Mouse (Mus musculus) embryonic facial prominence, embryonic 14.5 days (tissue): ENCODE measurements at regions not wholly inside any gene's neighbourhood (a gene's known extent, or its start where the extent isn't known, plus 50 kb on each side); places are given as distances from the start of the nearest gene placed in this dataset.

Experiments used
- ATAC-seq: fragments of 200-750 bp; cut with Nextera tagmentation; 2 replicates; pipeline ENCODE4 v1.8.0; 2017; ENCODE audit warnings: low read depth, moderate number of reproducible peaks, moderate TSS enrichment
- DNase-seq: peaks from one replicate; pipeline ENCODE4 v3.0.0-alpha.2; 2015; ENCODE audit warnings: low spot score
- H3K27ac ChIP-seq: fragments of 300-500 bp; sonication (generic); replicated peaks from 2 replicates; pipeline ENCODE4 v1.5.1; 2014; ENCODE audit warnings: low read depth, mild to moderate bottlenecking, low read length, moderate library complexity
- H3K27me3 ChIP-seq: fragments of 300-500 bp; sonication (generic); replicated peaks from 2 replicates; pipeline ENCODE4 v1.6.1; 2014; ENCODE audit warnings: low read length; ENCODE audit not compliant: control insufficient read depth, insufficient read depth
- H3K36me3 ChIP-seq: fragments of 300-500 bp; sonication (generic); 2 replicates; pipeline ENCODE4 v1.6.1; 2014; ENCODE audit warnings: low read length, mixed read lengths; ENCODE audit not compliant: control insufficient read depth, insufficient read depth
- H3K4me1 ChIP-seq: fragments of 300-500 bp; sonication (generic); 2 replicates; pipeline ENCODE4 v1.6.1; 2014; ENCODE audit warnings: antibody characterized with exemption, low read length; ENCODE audit not compliant: control insufficient read depth, insufficient read depth
- H3K4me2 ChIP-seq: fragments of 300-500 bp; sonication (generic); 2 replicates; pipeline ENCODE4 v1.6.1; 2014; ENCODE audit warnings: low read depth, mild to moderate bottlenecking, low read length, moderate library complexity, mixed read lengths
- H3K4me3 ChIP-seq: fragments of 300-500 bp; sonication (generic); 2 replicates; pipeline ENCODE4 v1.5.1; 2014; ENCODE audit warnings: low read depth, mild to moderate bottlenecking, low read length
- H3K9ac ChIP-seq: fragments of 300-500 bp; sonication (generic); 2 replicates; pipeline ENCODE4 v1.6.1; 2014; ENCODE audit warnings: low read depth, mild to moderate bottlenecking, low read length, moderate library complexity, mixed read lengths
- H3K9me3 ChIP-seq: fragments of 300-500 bp; sonication (generic); 2 replicates; pipeline ENCODE4 v1.6.1; 2016; ENCODE audit warnings: low read length; ENCODE audit not compliant: control insufficient read depth
- WGBS: fragments of 180-500 bp; shearing (Covaris S2); extraction: QIAGEN DNeasy Blood & Tissue Kit; methylation state at CpG from one replicate; pipeline ENCODE4 v1.1.7; 2014; 5-methylcytosine and 5-hydroxymethylcytosine counted together

DNA sequence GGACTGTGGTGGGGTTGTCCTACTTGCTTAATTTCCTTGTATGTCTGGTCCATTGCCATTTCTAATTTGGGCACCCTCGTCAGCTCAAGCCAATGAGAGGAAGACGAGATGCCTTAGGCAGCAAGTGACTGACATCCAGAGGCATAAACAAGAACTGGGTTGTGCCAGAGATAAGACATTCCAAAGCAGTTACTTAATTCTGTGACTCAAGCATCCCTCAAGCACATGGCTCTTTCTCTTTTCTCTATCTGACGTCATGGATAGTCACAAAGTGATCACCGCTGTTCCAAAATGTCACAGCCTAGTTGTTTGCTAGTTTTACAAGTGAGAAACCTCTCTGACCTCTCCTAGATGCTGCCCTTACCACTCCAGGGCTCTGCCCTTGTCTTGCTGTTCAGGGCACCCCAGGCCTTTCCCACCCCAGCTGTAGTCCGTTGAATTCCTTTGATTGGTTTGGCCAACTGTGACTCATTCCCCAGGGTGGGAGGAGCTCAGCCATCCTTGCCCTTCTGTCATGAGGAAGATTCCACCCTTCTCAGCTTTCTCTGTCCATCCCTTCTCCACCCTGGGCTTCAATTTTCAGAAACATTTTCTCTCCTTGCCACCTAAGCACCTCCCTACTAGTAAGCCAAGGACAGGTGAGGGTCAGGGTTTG is 78.9 kb downstream of the Chst1 start:
- ATAC-seq (no peak), DNase-seq (no peak)
- no peak overlapping the region for H3K27ac ChIP-seq
- no peak overlapping the region for H3K9ac ChIP-seq
- no peak overlapping the region for H3K4me3 ChIP-seq
- WGBS: 62% methylated on average over 5 of the region's 5 CpGs
- H3K27me3 ChIP-seq: no peaks in the 10 kb centered on the region
- H3K9me3 ChIP-seq: no peaks in the 10 kb centered on the region
- H3K36me3 ChIP-seq: no peaks in the 10 kb centered on the region
- H3K4me1 ChIP-seq: no peaks in the 10 kb centered on the region
- no peak overlapping the region for H3K4me2 ChIP-seq

DNA sequence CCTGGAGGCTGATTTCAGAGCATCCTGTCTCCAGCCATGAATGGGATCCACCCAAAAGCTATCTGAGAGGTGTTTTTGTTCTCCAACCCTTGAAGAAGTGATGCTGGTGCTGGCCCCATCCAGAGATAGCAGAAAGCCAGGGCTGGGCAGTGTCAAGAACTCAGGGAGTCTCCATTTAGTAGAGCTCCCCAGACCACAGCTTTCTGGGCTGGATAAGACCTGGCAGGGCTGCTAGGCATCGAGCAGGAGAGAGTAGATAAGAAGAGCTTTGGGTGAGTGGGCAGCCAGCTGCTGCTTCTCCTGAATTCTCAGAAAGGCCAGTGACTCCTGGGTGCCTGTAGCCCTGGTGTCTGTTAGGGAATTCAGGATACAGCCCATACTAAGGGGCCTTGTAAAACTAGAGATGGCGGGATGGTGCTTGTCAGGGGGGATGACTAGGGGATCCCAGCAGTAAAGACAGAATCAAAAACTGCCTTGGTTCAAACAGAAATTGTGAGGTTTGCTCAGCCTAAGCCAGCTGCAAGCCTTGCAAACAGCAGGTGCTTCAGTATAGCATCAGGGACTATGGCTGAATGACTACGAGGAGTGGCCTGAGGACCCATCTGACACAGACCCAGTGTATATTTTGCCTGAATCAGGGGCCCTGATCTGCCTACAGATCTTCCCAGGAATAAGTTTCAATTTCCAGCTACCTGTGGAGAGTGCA is 79.6 kb downstream of the Chst1 start:
- H3K9me3 ChIP-seq: no peaks in the 10 kb centered on the region
- H3K9ac ChIP-seq: no peak overlapping the region
- ATAC-seq (no peak), DNase-seq (no peak)
- no peak overlapping the region for H3K4me2 ChIP-seq
- 73% methylated on average over 3 of the region's 3 CpGs for WGBS
- no peak overlapping the region for H3K27ac ChIP-seq
- no peak overlapping the region for H3K4me3 ChIP-seq
- H3K36me3 ChIP-seq: no peaks in the 10 kb centered on the region
- H3K4me1 ChIP-seq: no peaks in the 10 kb centered on the region
- no peaks in the 10 kb centered on the region for H3K27me3 ChIP-seq

DNA sequence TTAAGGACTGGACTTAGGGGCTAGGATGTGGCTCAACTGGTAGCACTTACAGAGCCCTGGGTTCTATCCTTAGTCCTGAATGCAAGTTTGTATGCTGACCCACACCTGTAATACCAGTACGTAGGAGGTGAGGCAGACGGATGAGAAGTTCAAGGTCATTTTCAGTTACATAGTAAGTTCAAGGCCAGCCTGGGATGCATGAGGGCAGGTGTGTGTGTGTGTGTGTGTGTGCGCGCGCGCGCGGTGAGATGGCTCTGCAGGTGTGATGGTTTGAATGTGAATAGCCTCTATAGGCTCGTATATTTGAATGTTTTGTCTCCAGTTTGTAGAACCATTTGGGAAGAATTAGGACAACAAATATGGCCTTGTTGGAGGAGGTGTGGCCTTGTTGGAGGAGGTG is 82.7 kb downstream of the Chst1 start:
- Histone ChIP-seq H3K4me2 (no peak overlapping the region), H3K27me3 (no peaks in the 10 kb centered on the region), H3K27ac (no peak overlapping the region), H3K4me1 (no peaks in the 10 kb centered on the region), H3K9ac (no peak overlapping the region), H3K9me3 (no peaks in the 10 kb centered on the region), H3K4me3 (no peak overlapping the region), H3K36me3 (no peaks in the 10 kb centered on the region)
- DNase-seq (no peak), ATAC-seq (no peak)
- 91% methylated on average over 9 of the region's 9 CpGs for WGBS

GRCm38 (mm10) chr2:92687702-92688101 is 88.2 kb downstream of the Chst1 start:
- ATAC-seq: no peak
- Histone ChIP-seq H3K9ac (no peak overlapping the region), H3K4me2 (no peak overlapping the region), H3K27ac (no peak overlapping the region), H3K9me3 (no peaks in the 10 kb centered on the region), H3K27me3 (no peaks in the 10 kb centered on the region), H3K36me3 (no peaks in the 10 kb centered on the region), H3K4me3 (no peak overlapping the region), H3K4me1 (no peaks in the 10 kb centered on the region)
- DNase-seq: no peak
- 21% methylated on average over 1 of the region's 1 CpGs for WGBS

- no peak overlapping the region for H3K4me2 ChIP-seq
- 37% methylated on average over 2 of the region's 2 CpGs for WGBS
- no peaks in the 10 kb centered on the region for H3K36me3 ChIP-seq
- no peaks in the 10 kb centered on the region for H3K27me3 ChIP-seq
- no peak for ATAC-seq
- H3K4me1 ChIP-seq: no peaks in the 10 kb centered on the region
- no peak overlapping the region for H3K4me3 ChIP-seq
- H3K27ac ChIP-seq: no peak overlapping the region
- H3K9ac ChIP-seq: no peak overlapping the region
- no peaks in the 10 kb centered on the region for H3K9me3 ChIP-seq
- no peak for DNase-seq
These were observed 89.7 kb downstream of the Chst1 start for GRCm38 (mm10) chr2:92689203-92689602.

GRCm38 (mm10) chr2:92690304-92690703 is 90.8 kb downstream of the Chst1 start:
- ATAC-seq (no peak), DNase-seq (no peak)
- Histone ChIP-seq H3K9me3 (no peaks in the 10 kb centered on the region), H3K27me3 (no peaks in the 10 kb centered on the region), H3K27ac (no peak overlapping the region), H3K4me1 (no peaks in the 10 kb centered on the region), H3K4me3 (no peak overlapping the region), H3K4me2 (no peak overlapping the region), H3K9ac (no peak overlapping the region), H3K36me3 (no peaks in the 10 kb centered on the region)
- 85% methylated on average over 2 of the region's 2 CpGs for WGBS

DNA sequence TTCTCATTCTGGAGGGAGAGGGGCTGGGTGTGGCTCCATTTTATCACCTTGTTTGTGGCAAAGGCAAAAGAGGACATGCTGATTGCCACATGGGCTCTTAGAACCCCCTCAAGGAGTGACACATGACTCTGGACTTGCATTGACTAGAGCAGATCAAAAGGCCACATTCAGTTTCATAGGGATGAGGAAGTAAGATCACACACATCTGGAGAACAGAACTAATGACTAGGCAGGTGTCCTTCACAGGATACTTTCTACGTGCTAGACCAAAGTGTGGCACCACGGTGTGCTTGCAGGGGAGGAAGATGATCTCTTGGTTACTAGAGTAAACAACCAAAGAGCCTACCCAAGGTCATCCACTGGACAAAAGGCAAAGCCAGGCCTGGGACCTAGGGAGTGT is 91.9 kb downstream of the Chst1 start:
- Histone ChIP-seq H3K4me3 (no peak overlapping the region), H3K27me3 (no peaks in the 10 kb centered on the region), H3K9ac (no peak overlapping the region), H3K36me3 (no peaks in the 10 kb centered on the region), H3K9me3 (no peaks in the 10 kb centered on the region), H3K4me2 (no peak overlapping the region), H3K27ac (no peak overlapping the region), H3K4me1 (no peaks in the 10 kb centered on the region)
- 70% methylated on average over 2 of the region's 2 CpGs for WGBS
- ATAC-seq (no peak), DNase-seq (no peak)

DNA sequence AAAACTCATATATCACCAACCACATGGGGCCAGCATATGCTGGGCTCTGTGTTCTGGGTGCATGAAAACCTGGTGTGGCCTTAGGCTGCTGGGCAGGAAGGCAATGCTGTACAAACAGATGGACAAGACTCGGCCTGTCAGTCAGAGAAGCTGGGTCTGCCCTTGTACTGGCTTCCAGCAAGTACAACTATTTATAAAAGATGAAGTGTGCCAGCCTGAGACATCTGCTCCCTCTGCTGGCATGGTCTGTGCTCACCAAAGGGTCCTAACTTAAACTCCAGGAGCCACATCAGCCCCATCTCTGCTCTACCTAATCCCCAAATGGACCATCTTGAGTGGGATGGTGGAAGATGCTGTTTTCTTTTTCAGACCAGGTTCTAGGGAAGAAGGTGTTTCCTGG is 93.1 kb downstream of the Chst1 start:
- Histone ChIP-seq H3K27ac (no peak overlapping the region), H3K4me2 (no peak overlapping the region), H3K4me1 (no peaks in the 10 kb centered on the region), H3K9ac (no peak overlapping the region), H3K9me3 (no peaks in the 10 kb centered on the region), H3K36me3 (no peaks in the 10 kb centered on the region), H3K4me3 (no peak overlapping the region), H3K27me3 (no peaks in the 10 kb centered on the region)
- DNase-seq: no peak
- no peak for ATAC-seq
- WGBS: 67% methylated on average over 1 of the region's 1 CpGs

- no peak overlapping the region for H3K27ac ChIP-seq
- no peak overlapping the region for H3K4me2 ChIP-seq
- H3K36me3 ChIP-seq: no peaks in the 10 kb centered on the region
- H3K9ac ChIP-seq: no peak overlapping the region
- H3K9me3 ChIP-seq: no peaks in the 10 kb centered on the region
- no peak overlapping the region for H3K4me3 ChIP-seq
- ATAC-seq (no peak), DNase-seq (no peak)
- H3K27me3 ChIP-seq: no peaks in the 10 kb centered on the region
- H3K4me1 ChIP-seq: no peaks in the 10 kb centered on the region
These were observed 93.5 kb downstream of the Chst1 start for GRCm38 (mm10) chr2:92693024-92693423.
